Comparison of ENCODE assay signal across 16 mouse cellular contexts in the genomic region with DNA sequence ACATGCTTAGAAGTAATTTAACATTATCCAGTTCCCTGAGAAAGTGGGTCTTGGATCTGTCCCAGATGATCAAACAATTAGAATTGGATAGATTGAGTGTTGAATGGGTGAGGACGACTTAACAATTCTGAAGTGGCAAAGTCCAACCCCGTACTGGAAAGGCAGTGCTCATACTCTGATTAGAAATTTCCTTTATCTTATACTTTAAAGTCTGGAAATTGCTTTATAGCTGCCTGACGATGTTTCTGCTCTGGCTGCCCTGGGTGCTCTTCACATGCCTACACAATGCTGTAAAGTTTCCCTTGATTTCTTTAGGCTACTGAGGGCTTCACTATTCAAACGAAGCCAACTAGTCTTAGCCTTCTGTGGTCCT.
"Had no signal": no experiment of that assay in that cellular context is flagged by ENCODE, and none has a peak within 500 bp of the region (broad histone marks: within the 10 kb centered on the region; RNA-seq: fewer than 3 reads in every experiment).

No protein-coding gene starts in this region.

- H3K4me1 ChIP-seq: neural tube, embryonic 12.5 days; neural tube, embryonic 13.5 days; neural tube, embryonic 15.5 days; stomach, embryonic 15.5 days had no signal

- H3K36me3 ChIP-seq: neural tube, embryonic 12.5 days; neural tube, embryonic 13.5 days; neural tube, embryonic 15.5 days; stomach, embryonic 15.5 days had no signal

- H3K4me2 ChIP-seq: neural tube, embryonic 12.5 days; neural tube, embryonic 13.5 days; neural tube, embryonic 15.5 days; stomach, embryonic 15.5 days had no signal

- DNase-seq: retina, postnatal 1 day; right cerebral cortex, adult 18-20 months; right cerebral cortex, postnatal 14 days; right cerebral cortex, postnatal 25 days; right cerebral cortex, postnatal 4 days; spleen, adult 18-20 months; thymus, adult 18-20 months; thymus, adult 2 months; thymus, postnatal 14 days; thymus, postnatal 36 days; thymus, postnatal 4 days had no signal

- H3K27ac ChIP-seq: neural tube, embryonic 12.5 days; neural tube, embryonic 13.5 days; neural tube, embryonic 15.5 days; stomach, embryonic 15.5 days; stomach, postnatal 0 days had no signal

- H3K9ac ChIP-seq: neural tube, embryonic 12.5 days; neural tube, embryonic 13.5 days; neural tube, embryonic 15.5 days; stomach, embryonic 15.5 days had no signal

- H3K27me3 ChIP-seq: neural tube, embryonic 12.5 days; neural tube, embryonic 13.5 days; neural tube, embryonic 15.5 days; stomach, embryonic 15.5 days had no signal

- H3K9me3 ChIP-seq: neural tube, embryonic 12.5 days; neural tube, embryonic 13.5 days; neural tube, embryonic 15.5 days; stomach, embryonic 15.5 days had no signal

- H3K4me3 ChIP-seq: neural tube, embryonic 12.5 days; neural tube, embryonic 13.5 days; neural tube, embryonic 15.5 days; stomach, embryonic 15.5 days had no signal
